Mouse (Mus musculus) liver, postnatal 0 days (tissue): ENCODE results near the gene Ahdc1. TPM values are rescaled to one million over a fixed set of nuclear protein-coding genes. Genes with fewer than 3 reads are reported as not detected.

Experiments used
- ATAC-seq: fragments of 200-750 bp; cut with Nextera tagmentation; 2 replicates; pipeline ENCODE4 v1.8.0; 2017; ENCODE audit warnings: mild to moderate bottlenecking, moderate library complexity
- DNase-seq: peaks from one replicate; pipeline ENCODE4 v3.0.0-alpha.2; 2016
- H3K27ac ChIP-seq: fragments of 300-500 bp; sonication (generic); 2 replicates; pipeline ENCODE4 v1.5.1; 2014; ENCODE audit warnings: antibody characterized with exemption, moderate library complexity, mild to moderate bottlenecking, low read depth
- H3K27me3 ChIP-seq: fragments of 300-500 bp; sonication (generic); 2 replicates; pipeline ENCODE4 v1.6.1; 2014; ENCODE audit warnings: low read length, control low read depth, mixed read lengths; ENCODE audit not compliant: insufficient read depth
- H3K36me3 ChIP-seq: fragments of 300-500 bp; sonication (generic); replicated peaks from 2 replicates; pipeline ENCODE4 v1.6.1; 2014; ENCODE audit warnings: mild to moderate bottlenecking, control low read depth, low read length, moderate library complexity, mixed read lengths; ENCODE audit not compliant: insufficient read depth
- H3K4me1 ChIP-seq: fragments of 300-500 bp; sonication (generic); 2 replicates; pipeline ENCODE4 v1.6.1; 2014; ENCODE audit warnings: antibody characterized with exemption, mild to moderate bottlenecking, control low read depth; ENCODE audit not compliant: insufficient read depth
- H3K4me2 ChIP-seq: fragments of 300-500 bp; sonication (generic); 2 replicates; pipeline ENCODE4 v1.6.1; 2014; ENCODE audit warnings: low read depth, mild to moderate bottlenecking, low read length, moderate library complexity, mixed read lengths
- H3K4me3 ChIP-seq: fragments of 300-500 bp; sonication (generic); 2 replicates; pipeline ENCODE4 v1.5.1; 2014; ENCODE audit warnings: low read depth, low read length
- H3K9ac ChIP-seq: fragments of 300-500 bp; sonication (generic); replicated peaks from 2 replicates; pipeline ENCODE4 v1.6.1; 2014; ENCODE audit warnings: mild to moderate bottlenecking, moderate library complexity
- H3K9me3 ChIP-seq: fragments of 300-500 bp; sonication (generic); 2 replicates; pipeline ENCODE4 v1.6.1; 2016; ENCODE audit warnings: mild to moderate bottlenecking, control low read depth, low read length, mixed read lengths
- CTCF ChIP-seq: sonication (generic); IDR thresholded peaks from 2 replicates; pipeline ENCODE4 v1.5.1; 2016; ENCODE audit warnings: antibody characterized with exemption, low read depth
- EP300 ChIP-seq: IDR thresholded peaks from 2 replicates; pipeline ENCODE4 v1.6.1; 2016; ENCODE audit warnings: antibody characterized with exemption, low read depth, mild to moderate bottlenecking
- WGBS: fragments of 180-500 bp; shearing (Covaris S2); extraction: QIAGEN DNeasy Blood & Tissue Kit; methylation state at CpG from one replicate; pipeline ENCODE4 v1.1.7; 2014; ENCODE audit not compliant: insufficient replicate concordance; 5-methylcytosine and 5-hydroxymethylcytosine counted together
- polyA plus RNA-seq: library from polyadenylated mRNA; unstranded; fragments of >200 nt; fragmentation: Nextera tagmentation; extraction: Ambion mirVana; gene quantifications from 2 replicates; pipeline ENCODE4 v1.2.1, GENCODE M21; 2015

Ahdc1 gene
- polyA plus RNA-seq, 1 experiment from 2014 or later, result 0.87 TPM

GRCm38 (mm10) chr4:133057389-133058122, 46.5 kb downstream of the Ahdc1 start:
- Histone ChIP-seq H3K36me3 (peaks cover 12% of the 10 kb centered on the region), H3K4me3 (no peak overlapping the region), H3K4me2 (peak overlapping the region; percentile 66), H3K4me1 (peaks cover 40% of the 10 kb centered on the region), H3K27me3 (no peaks in the 10 kb centered on the region), H3K9me3 (no peaks in the 10 kb centered on the region), H3K9ac (peak overlapping the region; percentile 41; the same call in 1 of the 2 replicates), H3K27ac (peak overlapping the region; percentile 86)
- 4% methylated on average over 6 of the region's 7 CpGs for WGBS
- ATAC-seq (peak; percentile 55), DNase-seq (peak; percentile 75)
- no peak for TF ChIP-seq EP300
- no peak for TF ChIP-seq CTCF

- whole genome bisulfite sequencing, result 57% methylated on average over 4 of the region's 4 CpGs
- Histone ChIP-seq H3K27ac (peak overlapping the region; percentile 86), H3K9me3 (no peaks in the 10 kb centered on the region), H3K4me1 (peaks cover 40% of the 10 kb centered on the region), H3K36me3 (peaks cover 14% of the 10 kb centered on the region), H3K9ac (peak overlapping the region; percentile 41; the same call in 1 of the 2 replicates), H3K4me2 (peak overlapping the region; percentile 66), H3K27me3 (no peaks in the 10 kb centered on the region), H3K4me3 (no peak overlapping the region)
- ATAC-seq (no peak), DNase-seq (no peak)
- TF ChIP-seq EP300, result no peak
These were observed 47.0 kb downstream of the Ahdc1 start for GRCm38 (mm10) chr4:133058123-133058453.

- H3K27me3 ChIP-seq, result no peaks in the 10 kb centered on the region
- ATAC-seq (peak; percentile 24), DNase-seq (no peak)
- WGBS, result 42% methylated on average over 11 of the region's 11 CpGs
- peak overlapping the region; percentile 86 for H3K27ac ChIP-seq
- H3K4me2 ChIP-seq, result no peak overlapping the region
- peaks cover 43% of the 10 kb centered on the region for H3K4me1 ChIP-seq
- TF ChIP-seq EP300 (no peak), CTCF (no peak)
- no peaks in the 10 kb centered on the region for H3K9me3 ChIP-seq
- peak overlapping the region; percentile 41; the same call in 1 of the 2 replicates for H3K9ac ChIP-seq
- H3K4me3 ChIP-seq, result no peak overlapping the region
- peaks cover 15% of the 10 kb centered on the region for H3K36me3 ChIP-seq
These were observed 47.7 kb downstream of the Ahdc1 start for GRCm38 (mm10) chr4:133058513-133059480.

DNA sequence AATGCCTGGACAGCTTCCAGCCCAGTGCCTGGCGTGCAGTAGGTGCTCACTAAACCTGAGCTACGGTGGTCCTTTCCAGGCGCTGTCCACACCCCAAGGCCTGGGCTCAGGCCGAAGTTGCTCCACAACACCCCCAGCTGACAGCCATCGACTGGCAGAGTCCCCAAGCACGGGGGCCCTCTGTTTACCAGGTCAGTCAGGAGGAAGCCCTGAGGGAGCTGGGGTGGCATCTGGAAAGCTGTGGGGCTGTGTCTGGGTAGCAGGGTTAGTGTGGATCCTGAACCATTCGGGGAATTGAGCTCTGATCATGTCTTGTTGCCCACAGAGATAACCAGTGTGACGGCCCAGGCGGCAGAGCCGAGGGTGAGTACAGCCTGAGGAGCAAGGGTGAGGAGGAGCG, 49.6 kb downstream of the Ahdc1 start:
- DNase-seq (no peak), ATAC-seq (no peak)
- no peak overlapping the region for H3K4me3 ChIP-seq
- peaks cover 24% of the 10 kb centered on the region for H3K36me3 ChIP-seq
- whole genome bisulfite sequencing, result 87% methylated on average over 11 of the region's 11 CpGs
- H3K9me3 ChIP-seq, result no peaks in the 10 kb centered on the region
- no peak overlapping the region for H3K4me2 ChIP-seq
- peaks cover 46% of the 10 kb centered on the region for H3K4me1 ChIP-seq
- no peaks in the 10 kb centered on the region for H3K27me3 ChIP-seq
- no peak for TF ChIP-seq CTCF
- no peak overlapping the region for H3K27ac ChIP-seq
- no peak overlapping the region for H3K9ac ChIP-seq

- H3K36me3 ChIP-seq, result peaks cover 29% of the 10 kb centered on the region
- DNase-seq, result peak; percentile 15
- no peak overlapping the region for H3K4me3 ChIP-seq
- no peak overlapping the region for H3K4me2 ChIP-seq
- no peak overlapping the region for H3K9ac ChIP-seq
- WGBS, result 93% methylated on average over 20 of the region's 20 CpGs
- H3K27me3 ChIP-seq, result no peaks in the 10 kb centered on the region
- TF ChIP-seq CTCF, result no peak
- TF ChIP-seq EP300, result no peak
- peaks cover 37% of the 10 kb centered on the region for H3K4me1 ChIP-seq
- no peaks in the 10 kb centered on the region for H3K9me3 ChIP-seq
- H3K27ac ChIP-seq, result no peak overlapping the region
- no peak for ATAC-seq
These were observed 50.7 kb downstream of the Ahdc1 start for GRCm38 (mm10) chr4:133061798-133062197.

DNA sequence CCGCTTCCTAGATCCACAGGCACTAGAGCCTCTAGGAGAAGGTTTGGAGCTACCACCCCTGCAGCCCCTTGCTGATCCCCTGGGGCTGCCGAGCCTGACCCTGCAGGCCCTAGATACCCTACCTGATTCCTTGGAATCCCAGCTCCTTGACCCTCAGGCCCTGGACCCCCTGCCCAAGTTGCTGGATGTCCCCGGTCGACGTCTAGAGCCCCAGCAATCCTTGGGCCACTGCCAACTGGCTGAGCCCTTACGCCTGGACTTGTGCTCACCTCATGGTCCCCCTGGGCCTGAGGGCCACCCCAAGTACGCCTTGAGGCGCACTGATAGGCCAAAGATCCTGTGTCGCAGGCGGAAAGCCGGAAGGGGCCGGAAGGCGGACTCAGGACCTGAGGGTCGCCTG, 51.2 kb downstream of the Ahdc1 start:
- WGBS, result 91% methylated on average over 14 of the region's 14 CpGs
- H3K27ac ChIP-seq, result no peak overlapping the region
- no peak overlapping the region for H3K4me3 ChIP-seq
- TF ChIP-seq EP300 (no peak), CTCF (no peak)
- no peak overlapping the region for H3K4me2 ChIP-seq
- peaks cover 29% of the 10 kb centered on the region for H3K36me3 ChIP-seq
- ATAC-seq (no peak), DNase-seq (no peak)
- no peaks in the 10 kb centered on the region for H3K27me3 ChIP-seq
- H3K9ac ChIP-seq, result no peak overlapping the region
- H3K9me3 ChIP-seq, result no peaks in the 10 kb centered on the region
- H3K4me1 ChIP-seq, result peaks cover 32% of the 10 kb centered on the region
